Mouse (Mus musculus): ENCODE data around the gene Slc39a2.
"Not testable (repeated sequence)": the region's sequence is repeated elsewhere in the genome, so short reads cannot be mapped to it uniquely, and the experiment has no call there.

Gene Slc39a2

GRCm38 (mm10) chr14:51892191-51892939 lies at the start of gene Slc39a2:
Gene Slc39a2, plus strand, starts transcription at chr14:51892889.
- DNase-seq (ENCODE audit: low read depth, low spot score): peak; percentile 48

GRCm38 (mm10) chr14:51843882-51844281 lies 48.8 kb upstream of the Slc39a2 start:
- DNase-seq (ENCODE audit: low read depth, low spot score): no peak

GRCm38 (mm10) chr14:51846566-51846965 lies 46.1 kb upstream of the Slc39a2 start:
- DNase-seq (ENCODE audit: low read depth, low spot score): no peak

- DNase-seq (ENCODE audit: low read depth, low spot score): not testable (repeated sequence)
Observed at GRCm38 (mm10) chr14:51851006-51851405, 41.7 kb upstream of the Slc39a2 start.

- DNase-seq (ENCODE audit: low read depth, low spot score): no peak
Observed at GRCm38 (mm10) chr14:51853399-51853798, 39.3 kb upstream of the Slc39a2 start, which contains the start of gene Ear6. Gene Ear6, plus strand, starts transcription at chr14:51853699.

GRCm38 (mm10) chr14:51855280-51855679 lies 37.4 kb upstream of the Slc39a2 start:
- DNase-seq (ENCODE audit: low read depth, low spot score): not testable (repeated sequence)

GRCm38 (mm10) chr14:51863603-51864002 lies 29.1 kb upstream of the Slc39a2 start:
- DNase-seq (ENCODE audit: low read depth, low spot score): not testable (repeated sequence)

GRCm38 (mm10) chr14:51870756-51871155 lies 21.9 kb upstream of the Slc39a2 start:
- DNase-seq (ENCODE audit: low read depth, low spot score): no peak

- DNase-seq (ENCODE audit: low read depth, low spot score): no peak
Observed at GRCm38 (mm10) chr14:51871741-51872140, 20.9 kb upstream of the Slc39a2 start.

GRCm38 (mm10) chr14:51877517-51877916 lies 15.2 kb upstream of the Slc39a2 start:
- no peak for DNase-seq (ENCODE audit: low read depth, low spot score)

- peak; percentile 94 for DNase-seq (ENCODE audit: low read depth, low spot score)
Observed at GRCm38 (mm10) chr14:51883527-51884030, 9.1 kb upstream of the Slc39a2 start.

- DNase-seq (ENCODE audit: low read depth, low spot score): peak; percentile 32
Observed at GRCm38 (mm10) chr14:51884031-51884544, 8.6 kb upstream of the Slc39a2 start.

GRCm38 (mm10) chr14:51884598-51885331 lies 7.9 kb upstream of the Slc39a2 start, which contains the start of gene Mettl17:
Gene Mettl17, plus strand, starts transcription at chr14:51884842.
- DNase-seq (ENCODE audit: low read depth, low spot score): peak; percentile 99

GRCm38 (mm10) chr14:51886051-51886450 lies 6.6 kb upstream of the Slc39a2 start:
- DNase-seq (ENCODE audit: low read depth, low spot score): peak; percentile 48

GRCm38 (mm10) chr14:51889833-51890232 lies 2.9 kb upstream of the Slc39a2 start:
- peak; percentile 2 for DNase-seq (ENCODE audit: low read depth, low spot score)

GRCm38 (mm10) chr14:51893094-51893794 lies 555 bp downstream of the Slc39a2 start:
- DNase-seq (ENCODE audit: low read depth, low spot score): peak; percentile 28

GRCm38 (mm10) chr14:51893809-51894208 lies 1.1 kb downstream of the Slc39a2 start:
- DNase-seq (ENCODE audit: low read depth, low spot score): no peak

GRCm38 (mm10) chr14:51895071-51895470 lies 2.4 kb downstream of the Slc39a2 start:
- peak; percentile 1 for DNase-seq (ENCODE audit: low read depth, low spot score)

- peak; percentile 1 for DNase-seq (ENCODE audit: low read depth, low spot score)
Observed at GRCm38 (mm10) chr14:51896019-51896418, 3.3 kb downstream of the Slc39a2 start.

- peak; percentile 1 for DNase-seq (ENCODE audit: low read depth, low spot score)
Observed at GRCm38 (mm10) chr14:51896539-51897170, 4.0 kb downstream of the Slc39a2 start.

- peak; percentile 2 for DNase-seq (ENCODE audit: low read depth, low spot score)
Observed at GRCm38 (mm10) chr14:51899351-51899750, 6.7 kb downstream of the Slc39a2 start.
